Mouse (Mus musculus): ENCODE data around the gene Bmp7. TPM values are rescaled to one million over a fixed set of nuclear protein-coding genes. Genes with fewer than 3 reads are reported as not detected.

The Bmp7 gene
- polyA plus RNA-seq, 1 experiment = 0.28 TPM

- Histone ChIP-seq H3K4me3 (ENCODE audit: insufficient read depth, low read depth, low read length) (no peak overlapping the region), H3K4me1 (ENCODE audit: control insufficient read depth, insufficient read depth, insufficient read length, low read length) (no peaks in the 10 kb centered on the region), H3K27ac (replicated peaks; ENCODE audit: low read depth, low read length) (no peak overlapping the region)
Measured at GRCm38 (mm10) chr2:172831133-172831532, 109.0 kb downstream of the Bmp7 start.

DNA sequence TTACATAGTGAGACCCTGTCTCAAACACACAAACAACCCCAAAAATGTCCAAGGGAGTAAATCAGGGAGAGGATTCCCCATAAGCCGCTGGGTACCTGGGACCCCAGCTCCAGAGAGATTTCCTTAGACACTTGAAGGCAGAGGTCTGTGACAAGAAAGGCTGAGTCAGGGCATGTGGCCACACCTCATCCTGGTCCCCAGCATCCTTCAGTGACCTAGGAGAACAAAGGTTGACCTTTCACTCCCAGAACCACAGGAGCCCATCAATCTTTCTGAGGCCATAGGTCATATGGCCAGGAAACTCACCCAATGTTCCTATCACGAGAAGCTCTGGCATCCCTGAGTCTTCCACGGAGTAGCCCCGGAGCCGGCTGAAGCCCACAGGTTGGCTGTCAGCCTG, 111.9 kb downstream of the Bmp7 start:
- Histone ChIP-seq H3K27ac (replicated peaks; ENCODE audit: low read depth, low read length) (no peak overlapping the region), H3K4me1 (ENCODE audit: control insufficient read depth, insufficient read depth, insufficient read length, low read length) (no peaks in the 10 kb centered on the region), H3K4me3 (ENCODE audit: insufficient read depth, low read depth, low read length) (no peak overlapping the region)

GRCm38 (mm10) chr2:172827564-172827963, 112.6 kb downstream of the Bmp7 start:
- no peak overlapping the region for H3K27ac ChIP-seq (replicated peaks; ENCODE audit: low read depth, low read length)
- no peak overlapping the region for H3K4me3 ChIP-seq (ENCODE audit: insufficient read depth, low read depth, low read length)

GRCm38 (mm10) chr2:172825785-172826145, 114.4 kb downstream of the Bmp7 start:
- no peak overlapping the region for H3K27ac ChIP-seq (replicated peaks; ENCODE audit: low read depth, low read length)

More at GRCm38 (mm10) chr2:172827564-172827963, 112.6 kb downstream of the Bmp7 start:
- H3K4me1 ChIP-seq (ENCODE audit: control insufficient read depth, insufficient read depth, insufficient read length, low read length) = no peaks in the 10 kb centered on the region

GRCm38 (mm10) chr2:172824906-172825784, 115.0 kb downstream of the Bmp7 start:
- H3K4me1 ChIP-seq (ENCODE audit: control insufficient read depth, insufficient read depth, insufficient read length, low read length) = no peaks in the 10 kb centered on the region
- H3K4me3 ChIP-seq (ENCODE audit: insufficient read depth, low read depth, low read length) = no peak overlapping the region
- no peak overlapping the region for H3K27ac ChIP-seq (replicated peaks; ENCODE audit: low read depth, low read length)

More at GRCm38 (mm10) chr2:172825785-172826145, 114.4 kb downstream of the Bmp7 start:
- H3K4me1 ChIP-seq (ENCODE audit: control insufficient read depth, insufficient read depth, insufficient read length, low read length) = no peaks in the 10 kb centered on the region
- H3K4me3 ChIP-seq (ENCODE audit: insufficient read depth, low read depth, low read length) = no peak overlapping the region

DNA sequence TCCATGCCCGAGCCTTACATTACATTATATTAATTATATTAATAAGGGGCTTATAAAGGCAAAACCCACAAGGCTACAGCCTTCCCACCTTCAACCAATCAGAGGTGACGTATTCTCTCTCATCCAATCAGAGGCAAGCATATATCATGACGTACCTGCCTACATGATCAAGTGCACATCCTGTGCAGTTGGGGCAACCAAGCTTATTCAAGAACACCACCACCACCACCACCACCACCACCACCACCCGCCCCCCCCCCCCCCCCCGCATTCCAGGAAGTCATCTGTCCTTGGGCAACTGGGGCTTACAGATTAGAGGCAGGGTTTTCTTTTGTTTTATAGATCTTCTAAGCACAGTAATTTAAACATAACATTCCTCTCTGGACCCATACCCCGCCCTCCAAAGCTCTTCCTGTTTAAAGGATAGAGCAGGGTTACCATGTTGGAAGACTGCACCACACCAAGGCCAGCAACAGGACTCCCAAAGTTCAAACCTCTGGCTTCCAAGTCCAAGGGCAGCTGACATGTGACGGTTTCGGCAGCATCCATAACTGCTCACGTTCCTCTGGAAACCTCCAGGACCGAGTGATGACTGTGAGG, 121.4 kb downstream of the Bmp7 start:
- Histone ChIP-seq H3K4me1 (ENCODE audit: control insufficient read depth, insufficient read depth, insufficient read length, low read length) (no peaks in the 10 kb centered on the region), H3K27ac (replicated peaks; ENCODE audit: low read depth, low read length) (no peak overlapping the region), H3K4me3 (ENCODE audit: insufficient read depth, low read depth, low read length) (no peak overlapping the region)

Other genes starting within 250 kb of the Bmp7 start
- not detected in 2 replicates for gene Spo11, start 37.4 kb upstream of the Bmp7 start, polyA plus RNA-seq (2012; ENCODE audit: insufficient read depth, insufficient read length, missing spikeins)
- 25.9 and 34.4 TPM in 2 replicates for gene Rae1, start 59.8 kb upstream of the Bmp7 start, polyA plus RNA-seq (2012; ENCODE audit: insufficient read depth, insufficient read length, missing spikeins)
- gene Rbm38, start 80.2 kb upstream of the Bmp7 start, polyA plus RNA-seq (2012; ENCODE audit: insufficient read depth, insufficient read length, missing spikeins) = 13.5 and 14.5 TPM in 2 replicates
- gene Ctcfl, start 179.2 kb upstream of the Bmp7 start, polyA plus RNA-seq (2012; ENCODE audit: insufficient read depth, insufficient read length, missing spikeins) = 0.55 TPM in 1 of 2 replicates, not detected in the other
- 1,317 and 1,888 TPM in 2 replicates for gene Pck1, start 212.7 kb upstream of the Bmp7 start, polyA plus RNA-seq (2012; ENCODE audit: insufficient read depth, insufficient read length, missing spikeins)